Mouse (Mus musculus) midbrain, embryonic 10.5 days (tissue): ENCODE measurements around the gene Gm20736. TPM values are rescaled to one million over a fixed set of nuclear protein-coding genes. Genes with fewer than 3 reads are reported as not detected.
"Not testable (repeated sequence)": the region's sequence is repeated elsewhere in the genome, so short reads cannot be mapped to it uniquely, and the experiment has no call there.

ENCODE experiments used
- DNase-seq: peaks from one replicate; pipeline ENCODE4 v3.0.0-alpha.2; 2017; ENCODE audit warnings: low spot score
- H3K27ac ChIP-seq: fragments of 300-500 bp; sonication (generic); replicated peaks from 2 replicates; pipeline ENCODE4 v1.5.1; 2016; ENCODE audit warnings: mild to moderate bottlenecking
- H3K27me3 ChIP-seq: fragments of 300-500 bp; sonication (generic); 2 replicates; pipeline ENCODE4 v1.6.1; 2016; ENCODE audit warnings: low read depth, mild to moderate bottlenecking; ENCODE audit not compliant: poor library complexity, severe bottlenecking
- H3K36me3 ChIP-seq: fragments of 300-500 bp; sonication (generic); 2 replicates; pipeline ENCODE4 v1.6.1; 2016; ENCODE audit warnings: mild to moderate bottlenecking, moderate library complexity
- H3K4me1 ChIP-seq: fragments of 300-500 bp; sonication (generic); 2 replicates; pipeline ENCODE4 v1.6.1; 2016
- H3K4me3 ChIP-seq: fragments of 300-500 bp; sonication (generic); 2 replicates; pipeline ENCODE4 v1.5.1; 2016; ENCODE audit warnings: mild to moderate bottlenecking, moderate library complexity
- H3K9me3 ChIP-seq: fragments of 300-500 bp; sonication (generic); replicated peaks from 2 replicates; pipeline ENCODE4 v1.6.1; 2016; ENCODE audit warnings: mild to moderate bottlenecking
- WGBS: fragments of 180-500 bp; shearing (Covaris S2); methylation state at CpG from one replicate; pipeline ENCODE4 v1.1.7; 2016; 5-methylcytosine and 5-hydroxymethylcytosine counted together
- polyA plus RNA-seq: library from polyadenylated mRNA; unstranded; fragments of >200 nt; fragmentation: Nextera tagmentation; extraction: Ambion mirVana; gene quantifications from 2 replicates; pipeline ENCODE4 v1.2.1, GENCODE M21; 2016

Gene Gm20736
- not detected in 2 replicates for polyA plus RNA-seq

GRCm38 (mm10) chrY:65377390-65377789, at the start of gene Gm20736:
Gene Gm20736 (plus strand): TSS chrY:65377690.
- not testable (repeated sequence) for H3K27ac ChIP-seq, H3K4me3 ChIP-seq, H3K4me1 ChIP-seq, H3K9me3 ChIP-seq, H3K27me3 ChIP-seq, H3K36me3 ChIP-seq, DNase-seq
- no CpG with 5 or more reads among the region's 5 CpGs for WGBS

Other genes with a start within 250 kb of the Gm20736 start
- not detected in 2 replicates for gene Gm20924, start 170.2 kb upstream of the Gm20736 start, polyA plus RNA-seq